Mouse (Mus musculus) bone marrow macrophage, adult 2 months (primary cell): Measurements from ENCODE around the gene 4930519G04Rik. TPM values are rescaled to one million over a fixed set of nuclear protein-coding genes. Genes with fewer than 3 reads are reported as not detected.
A peak's percentile ranks its signal among the peaks of the same experiment; 100 is the strongest.
"Not testable (repeated sequence)": the region's sequence is repeated elsewhere in the genome, so short reads cannot be mapped to it uniquely, and the experiment has no call there.

Experiments used
- H3K27ac ChIP-seq: 2 replicates; pipeline ENCODE4 v1.5.1; 2012; ENCODE audit warnings: low read depth, low read length; ENCODE audit not compliant: insufficient read depth
- H3K4me1 ChIP-seq: 2 replicates; pipeline ENCODE4 v1.6.1; 2012; ENCODE audit warnings: low read length; ENCODE audit not compliant: control insufficient read depth, insufficient read depth
- H3K4me3 ChIP-seq: 2 replicates; pipeline ENCODE4 v1.5.1; 2012; ENCODE audit warnings: mild to moderate bottlenecking, low read length, moderate library complexity; ENCODE audit not compliant: insufficient read depth
- CTCF ChIP-seq: IDR thresholded peaks from 2 replicates; pipeline ENCODE4 v1.5.1; 2012; ENCODE audit warnings: low read depth, mild to moderate bottlenecking, low read length, moderate library complexity
- POLR2A ChIP-seq: IDR thresholded peaks from 2 replicates; pipeline ENCODE4 v1.6.1; 2012; ENCODE audit warnings: mild to moderate bottlenecking, low read depth, low read length, borderline replicate concordance
- polyA plus RNA-seq: library from polyadenylated mRNA; stranded (reverse); fragments of >200 nt; gene quantifications from 2 replicates; pipeline ENCODE4 v1.2.4, GENCODE M21; 2012; ENCODE audit not compliant: missing spikeins, insufficient read depth, insufficient read length

The 4930519G04Rik gene
- polyA plus RNA-seq = not detected in 2 replicates

- not testable (repeated sequence) for H3K4me3 ChIP-seq
- Histone ChIP-seq H3K27ac (peak within 1 kb of the TSS; percentile 79), H3K4me1 (peaks cover 21% of the 10 kb centered on the region)
Observed at GRCm38 (mm10) chr5:114853364-114853763, at the start of gene 4930519G04Rik. TSS of gene 4930519G04Rik (plus strand) at chr5:114853664.

- H3K4me1 ChIP-seq = peaks cover 12% of the 10 kb centered on the region
Observed at GRCm38 (mm10) chr5:114804335-114804734, 49.1 kb upstream of the 4930519G04Rik start.

GRCm38 (mm10) chr5:114804958-114805357, 48.5 kb upstream of the 4930519G04Rik start:
- H3K4me1 ChIP-seq = peaks cover 12% of the 10 kb centered on the region
- TF ChIP-seq POLR2A (no peak), CTCF (no peak; the same call in 1 of the 2 replicates)
- H3K4me3 ChIP-seq = no peak overlapping the region
- 0 out of 2 replicates have a peak overlapping the region, but pooled peaks have one; percentile 8 for H3K27ac ChIP-seq

More at GRCm38 (mm10) chr5:114804335-114804734, 49.1 kb upstream of the 4930519G04Rik start:
- no peak for TF ChIP-seq CTCF
- no peak for TF ChIP-seq POLR2A
- Histone ChIP-seq H3K27ac (no peak overlapping the region), H3K4me3 (no peak overlapping the region)

- Histone ChIP-seq H3K4me3 (peak overlapping the region; percentile 45), H3K27ac (peak overlapping the region; percentile 83), H3K4me1 (peaks cover 12% of the 10 kb centered on the region)
- TF ChIP-seq POLR2A = no peak
- TF ChIP-seq CTCF = no peak
Observed at GRCm38 (mm10) chr5:114805436-114806350, 47.8 kb upstream of the 4930519G04Rik start.

GRCm38 (mm10) chr5:114806636-114807035, 46.8 kb upstream of the 4930519G04Rik start:
- TF ChIP-seq POLR2A = no peak
- no peak for TF ChIP-seq CTCF
- H3K27ac ChIP-seq = peak overlapping the region; percentile 83
- peak overlapping the region; percentile 45 for H3K4me3 ChIP-seq
- peaks cover 16% of the 10 kb centered on the region for H3K4me1 ChIP-seq

- Histone ChIP-seq H3K4me1 (peaks cover 16% of the 10 kb centered on the region), H3K27ac (no peak overlapping the region), H3K4me3 (no peak overlapping the region)
- no peak for TF ChIP-seq CTCF
- TF ChIP-seq POLR2A = no peak
Observed at GRCm38 (mm10) chr5:114807063-114807462, 46.4 kb upstream of the 4930519G04Rik start.

GRCm38 (mm10) chr5:114807468-114807867, 46.0 kb upstream of the 4930519G04Rik start:
- Histone ChIP-seq H3K4me1 (peaks cover 20% of the 10 kb centered on the region), H3K27ac (no peak overlapping the region), H3K4me3 (no peak overlapping the region)
- no peak for TF ChIP-seq POLR2A

- Histone ChIP-seq H3K4me3 (no peak overlapping the region), H3K4me1 (peaks cover 22% of the 10 kb centered on the region), H3K27ac (no peak overlapping the region)
- TF ChIP-seq CTCF = no peak
- no peak for TF ChIP-seq POLR2A
Observed at GRCm38 (mm10) chr5:114807893-114808292, 45.6 kb upstream of the 4930519G04Rik start.

- H3K4me3 ChIP-seq = no peak overlapping the region
- TF ChIP-seq POLR2A (no peak), CTCF (no peak)
- H3K27ac ChIP-seq = no peak overlapping the region
- peaks cover 22% of the 10 kb centered on the region for H3K4me1 ChIP-seq
Observed at GRCm38 (mm10) chr5:114808385-114808784, 45.1 kb upstream of the 4930519G04Rik start.

GRCm38 (mm10) chr5:114809181-114809756, 44.2 kb upstream of the 4930519G04Rik start:
- Histone ChIP-seq H3K4me3 (no peak overlapping the region), H3K4me1 (peaks cover 22% of the 10 kb centered on the region), H3K27ac (no peak overlapping the region)
- TF ChIP-seq POLR2A (no peak), CTCF (no peak)
